Mouse (Mus musculus): Measurements from ENCODE around the gene E130208F15Rik. TPM values are rescaled to one million over a fixed set of nuclear protein-coding genes. Genes with fewer than 3 reads are reported as not detected.

The E130208F15Rik gene
- polyA plus RNA-seq, 1 experiment from 2014 or later, result not detected

GRCm38 (mm10) chr7:30296816-30297215 is 24.7 kb upstream of the E130208F15Rik start:
- Histone ChIP-seq H3K27ac (ENCODE audit: low read depth, low read length) (no peak overlapping the region), H3K9me3 (ENCODE audit: control insufficient read depth, low read length) (no peaks in the 10 kb centered on the region), H3K4me2 (replicated peaks; ENCODE audit: low read depth, low read length) (no peak overlapping the region), H3K9ac (ENCODE audit: low read depth, low read length) (no peak overlapping the region), H3K4me3 (ENCODE audit: low read length) (no peak overlapping the region), H3K36me3 (ENCODE audit: control insufficient read depth, insufficient read depth, low read length) (peaks cover 46% of the 10 kb centered on the region), H3K4me1 (ENCODE audit: control insufficient read depth, insufficient read depth, low read length) (peaks cover 8% of the 10 kb centered on the region), H3K27me3 (ENCODE audit: control insufficient read depth, insufficient read depth, low read length) (no peaks in the 10 kb centered on the region)
- no peak for ATAC-seq (ENCODE audit: low FRiP score, low TSS enrichment)
- 95% methylated on average over 15 of the region's 15 CpGs for WGBS

- H3K4me3 ChIP-seq (ENCODE audit: low read length), result no peak overlapping the region
- H3K4me2 ChIP-seq (replicated peaks; ENCODE audit: low read depth, low read length), result no peak overlapping the region
- peaks cover 4% of the 10 kb centered on the region for H3K4me1 ChIP-seq (ENCODE audit: control insufficient read depth, insufficient read depth, low read length)
- no peaks in the 10 kb centered on the region for H3K9me3 ChIP-seq (ENCODE audit: control insufficient read depth, low read length)
- WGBS, result 86% methylated on average over 16 of the region's 16 CpGs
- peaks cover 51% of the 10 kb centered on the region for H3K36me3 ChIP-seq (ENCODE audit: control insufficient read depth, insufficient read depth, low read length)
- no peak overlapping the region for H3K9ac ChIP-seq (ENCODE audit: low read depth, low read length)
- no peaks in the 10 kb centered on the region for H3K27me3 ChIP-seq (ENCODE audit: control insufficient read depth, insufficient read depth, low read length)
- no peak overlapping the region for H3K27ac ChIP-seq (ENCODE audit: low read depth, low read length)
- ATAC-seq (ENCODE audit: low FRiP score, low TSS enrichment), result no peak
Observed at GRCm38 (mm10) chr7:30297266-30297665, 24.3 kb upstream of the E130208F15Rik start.

DNA sequence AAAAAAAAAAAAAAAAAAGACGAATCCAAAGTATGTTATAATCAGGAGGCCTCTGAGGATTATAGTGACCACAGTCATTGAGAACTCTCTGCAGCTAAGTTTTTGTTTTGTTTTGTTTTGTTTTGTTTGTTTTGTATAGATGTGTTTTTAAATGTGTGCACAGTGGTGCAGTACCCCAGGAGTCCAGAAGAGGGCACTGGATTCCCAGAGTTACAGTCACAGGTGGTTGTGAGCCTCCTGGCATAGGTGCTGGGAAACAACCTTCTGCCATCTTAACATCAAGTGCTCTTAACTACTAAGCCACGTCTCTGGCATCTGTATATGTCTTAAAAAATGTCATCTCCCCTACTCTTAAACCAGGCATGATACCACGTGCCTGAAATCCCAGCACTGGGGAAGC is 20.6 kb upstream of the E130208F15Rik start:
- Histone ChIP-seq H3K4me1 (ENCODE audit: control insufficient read depth, insufficient read depth, low read length) (no peaks in the 10 kb centered on the region), H3K27ac (ENCODE audit: low read depth, low read length) (no peak overlapping the region), H3K36me3 (ENCODE audit: control insufficient read depth, insufficient read depth, low read length) (peaks cover 58% of the 10 kb centered on the region), H3K4me2 (replicated peaks; ENCODE audit: low read depth, low read length) (no peak overlapping the region), H3K4me3 (ENCODE audit: low read length) (no peak overlapping the region), H3K9me3 (ENCODE audit: control insufficient read depth, low read length) (no peaks in the 10 kb centered on the region), H3K27me3 (ENCODE audit: control insufficient read depth, insufficient read depth, low read length) (no peaks in the 10 kb centered on the region), H3K9ac (ENCODE audit: low read depth, low read length) (no peak overlapping the region)
- 47% methylated on average over 3 of the region's 3 CpGs for WGBS
- no peak for ATAC-seq (ENCODE audit: low FRiP score, low TSS enrichment)

DNA sequence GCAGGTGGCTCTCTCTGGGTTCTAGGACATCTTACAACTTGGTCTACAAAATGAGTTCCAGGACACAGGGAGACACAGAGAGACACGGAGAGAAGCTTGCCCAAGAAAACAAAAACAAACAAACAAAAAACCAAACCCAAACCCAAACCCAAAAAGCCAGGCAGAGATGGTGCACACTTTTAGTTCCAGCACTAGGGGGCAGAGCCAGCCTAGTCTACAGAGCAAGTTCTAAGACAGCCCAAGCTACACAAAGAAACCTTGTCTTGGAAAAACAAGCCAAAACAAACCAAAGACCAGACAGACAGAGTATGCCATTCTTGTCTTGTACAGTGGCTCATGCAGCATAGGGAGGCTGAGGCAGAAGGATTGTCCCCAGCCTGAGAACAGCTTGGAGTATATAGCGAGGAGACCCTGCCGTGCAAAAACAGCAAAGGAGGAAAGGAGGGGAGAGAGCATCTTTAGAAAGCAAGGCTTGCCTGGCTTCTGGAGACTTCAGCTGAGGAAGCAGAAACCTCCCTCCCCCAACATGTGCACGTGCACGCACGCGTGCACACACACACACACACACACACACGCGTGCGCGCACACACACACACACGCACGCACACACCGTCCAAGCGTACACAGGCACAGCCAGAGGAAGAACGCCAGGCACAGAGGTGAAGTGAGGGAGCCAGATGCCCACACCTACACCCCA is 15.3 kb upstream of the E130208F15Rik start:
- H3K9me3 ChIP-seq (ENCODE audit: control insufficient read depth, low read length), result no peaks in the 10 kb centered on the region
- H3K36me3 ChIP-seq (ENCODE audit: control insufficient read depth, insufficient read depth, low read length), result peaks cover 33% of the 10 kb centered on the region
- H3K27ac ChIP-seq (ENCODE audit: low read depth, low read length), result no peak overlapping the region
- no peak overlapping the region for H3K4me2 ChIP-seq (replicated peaks; ENCODE audit: low read depth, low read length)
- no peak overlapping the region for H3K4me3 ChIP-seq (ENCODE audit: low read length)
- no peak for ATAC-seq (ENCODE audit: low FRiP score, low TSS enrichment)
- WGBS, result 88% methylated on average over 16 of the region's 16 CpGs
- no peaks in the 10 kb centered on the region for H3K27me3 ChIP-seq (ENCODE audit: control insufficient read depth, insufficient read depth, low read length)
- no peak overlapping the region for H3K9ac ChIP-seq (ENCODE audit: low read depth, low read length)
- H3K4me1 ChIP-seq (ENCODE audit: control insufficient read depth, insufficient read depth, low read length), result peaks cover 8% of the 10 kb centered on the region; the same call in 1 of the 2 replicates

DNA sequence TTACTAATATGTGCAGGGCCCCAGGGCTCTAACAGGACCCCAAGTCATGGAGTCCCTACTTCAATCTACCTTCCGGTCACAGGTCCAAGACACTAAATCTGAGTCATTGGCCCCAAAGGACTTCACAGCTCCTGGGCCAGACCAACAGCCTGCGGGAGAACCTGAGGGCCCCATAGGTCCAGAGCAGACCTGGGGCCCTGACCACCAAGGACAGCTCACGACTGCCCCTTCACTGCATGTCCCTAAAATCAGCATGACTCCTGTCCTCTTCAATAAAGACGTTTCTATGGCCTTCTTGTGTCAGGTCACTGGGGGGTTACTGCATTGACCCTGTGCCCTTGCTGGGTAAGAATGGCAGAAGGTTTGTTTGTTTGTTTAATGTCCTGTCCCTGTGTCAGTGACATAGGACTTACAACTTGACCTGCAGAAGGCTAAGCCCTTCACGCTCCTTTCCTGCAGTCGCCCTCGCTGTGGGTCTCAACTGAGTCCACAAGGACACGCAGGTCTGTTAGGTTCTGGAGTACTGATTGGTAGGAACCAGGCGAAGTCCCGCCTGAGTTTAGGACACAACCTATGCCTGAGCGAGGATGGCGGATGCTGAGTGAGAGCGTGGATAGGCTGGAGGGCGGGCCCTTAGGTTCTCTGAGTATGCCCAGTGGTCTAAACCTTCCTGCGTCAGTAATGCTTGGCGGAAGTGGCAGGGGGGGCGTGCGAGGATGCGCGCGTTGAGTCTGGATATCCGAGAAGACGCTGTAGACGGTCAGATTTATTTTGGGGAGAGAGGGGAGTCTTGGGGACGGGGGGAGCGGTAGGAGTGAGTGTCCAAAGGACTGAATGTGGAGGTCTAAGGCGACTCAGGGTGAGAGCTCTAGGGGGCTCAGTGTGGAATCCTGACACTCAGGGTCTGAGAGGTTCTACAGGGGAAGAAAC is 13.2 kb upstream of the E130208F15Rik start, which contains the start of gene Alkbh6:
Alkbh6 (plus strand) TSS at position 642 of the 930 bp plus-strand sequence.
- peak within 1 kb of the TSS; percentile 62 for H3K9ac ChIP-seq (ENCODE audit: low read depth, low read length)
- peaks cover 20% of the 10 kb centered on the region for H3K36me3 ChIP-seq (ENCODE audit: control insufficient read depth, insufficient read depth, low read length)
- peak within 1 kb of the TSS; percentile 60 for H3K4me3 ChIP-seq (ENCODE audit: low read length)
- ATAC-seq (ENCODE audit: low FRiP score, low TSS enrichment), result peak; percentile 100
- peak within 1 kb of the TSS; percentile 38; the same call in 1 of the 2 replicates for H3K27ac ChIP-seq (ENCODE audit: low read depth, low read length)
- peaks cover 8% of the 10 kb centered on the region; the same call in 1 of the 2 replicates for H3K4me1 ChIP-seq (ENCODE audit: control insufficient read depth, insufficient read depth, low read length)
- no peaks in the 10 kb centered on the region for H3K27me3 ChIP-seq (ENCODE audit: control insufficient read depth, insufficient read depth, low read length)
- peak within 1 kb of the TSS; percentile 84 for H3K4me2 ChIP-seq (replicated peaks; ENCODE audit: low read depth, low read length)
- no peaks in the 10 kb centered on the region for H3K9me3 ChIP-seq (ENCODE audit: control insufficient read depth, low read length)
- 3% methylated on average over 27 of the region's 27 CpGs for WGBS

GRCm38 (mm10) chr7:30309395-30310129 is 12.0 kb upstream of the E130208F15Rik start:
- no peak for ATAC-seq (ENCODE audit: low FRiP score, low TSS enrichment)
- no peaks in the 10 kb centered on the region for H3K27me3 ChIP-seq (ENCODE audit: control insufficient read depth, insufficient read depth, low read length)
- H3K4me2 ChIP-seq (replicated peaks; ENCODE audit: low read depth, low read length), result peak overlapping the region; percentile 84
- peak overlapping the region; percentile 62; the same call in 1 of the 2 replicates for H3K9ac ChIP-seq (ENCODE audit: low read depth, low read length)
- H3K9me3 ChIP-seq (ENCODE audit: control insufficient read depth, low read length), result no peaks in the 10 kb centered on the region
- peak overlapping the region; percentile 60 for H3K4me3 ChIP-seq (ENCODE audit: low read length)
- H3K36me3 ChIP-seq (ENCODE audit: control insufficient read depth, insufficient read depth, low read length), result peaks cover 14% of the 10 kb centered on the region
- no peak overlapping the region for H3K27ac ChIP-seq (ENCODE audit: low read depth, low read length)
- peaks cover 12% of the 10 kb centered on the region; the same call in 1 of the 2 replicates for H3K4me1 ChIP-seq (ENCODE audit: control insufficient read depth, insufficient read depth, low read length)
- 65% methylated on average over 15 of the region's 15 CpGs for WGBS

DNA sequence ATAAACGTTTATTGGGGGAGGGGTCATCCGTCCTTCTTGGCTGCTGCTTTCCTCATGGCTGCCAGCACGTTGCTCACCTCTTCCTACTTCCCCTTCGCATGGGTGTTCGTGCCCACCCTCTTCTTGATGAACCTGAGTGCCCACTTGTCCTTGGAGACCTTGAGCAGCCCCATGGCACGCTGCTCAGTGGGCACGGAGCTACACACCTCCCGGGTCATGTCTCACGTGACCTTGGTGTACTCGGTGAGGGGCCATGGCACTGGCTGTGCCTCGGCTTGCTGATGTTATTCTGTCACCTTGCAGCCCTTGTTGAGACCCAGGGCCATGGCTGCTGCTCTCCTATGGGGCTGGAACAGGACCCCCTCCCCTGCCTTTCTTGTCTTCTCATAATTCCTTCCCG is 11.4 kb upstream of the E130208F15Rik start:
- Histone ChIP-seq H3K9ac (ENCODE audit: low read depth, low read length) (no peak overlapping the region), H3K27me3 (ENCODE audit: control insufficient read depth, insufficient read depth, low read length) (no peaks in the 10 kb centered on the region), H3K9me3 (ENCODE audit: control insufficient read depth, low read length) (no peaks in the 10 kb centered on the region), H3K4me3 (ENCODE audit: low read length) (no peak overlapping the region), H3K36me3 (ENCODE audit: control insufficient read depth, insufficient read depth, low read length) (peaks cover 14% of the 10 kb centered on the region), H3K27ac (ENCODE audit: low read depth, low read length) (no peak overlapping the region), H3K4me1 (ENCODE audit: control insufficient read depth, insufficient read depth, low read length) (peaks cover 15% of the 10 kb centered on the region; the same call in 1 of the 2 replicates), H3K4me2 (replicated peaks; ENCODE audit: low read depth, low read length) (no peak overlapping the region)
- no peak for ATAC-seq (ENCODE audit: low FRiP score, low TSS enrichment)
- WGBS, result 91% methylated on average over 12 of the region's 12 CpGs

GRCm38 (mm10) chr7:30313666-30314320 is 7.7 kb upstream of the E130208F15Rik start:
- Histone ChIP-seq H3K9ac (ENCODE audit: low read depth, low read length) (no peak overlapping the region; the same call in 1 of the 2 replicates), H3K27me3 (ENCODE audit: control insufficient read depth, insufficient read depth, low read length) (no peaks in the 10 kb centered on the region), H3K4me3 (ENCODE audit: low read length) (no peak overlapping the region), H3K4me1 (ENCODE audit: control insufficient read depth, insufficient read depth, low read length) (peaks cover 13% of the 10 kb centered on the region; the same call in 1 of the 2 replicates), H3K4me2 (replicated peaks; ENCODE audit: low read depth, low read length) (no peak overlapping the region; the same call in 1 of the 2 replicates), H3K9me3 (ENCODE audit: control insufficient read depth, low read length) (no peaks in the 10 kb centered on the region), H3K27ac (ENCODE audit: low read depth, low read length) (no peak overlapping the region), H3K36me3 (ENCODE audit: control insufficient read depth, insufficient read depth, low read length) (peaks cover 6% of the 10 kb centered on the region; the same call in 1 of the 2 replicates)
- WGBS, result 40% methylated on average over 27 of the region's 27 CpGs
- no peak for ATAC-seq (ENCODE audit: low FRiP score, low TSS enrichment)

Data from kidney, embryonic 14.5 days (tissue).